Mouse (Mus musculus) right cerebral cortex, postnatal 14 days (tissue): Measurements from ENCODE around the gene Osmr.
"Not testable (repeated sequence)": the region's sequence is repeated elsewhere in the genome, so short reads cannot be mapped to it uniquely, and the experiment has no call there.

Source experiments
- DNase-seq: peaks from one replicate; pipeline ENCODE4 v3.0.0; 2022

Gene Osmr

DNA sequence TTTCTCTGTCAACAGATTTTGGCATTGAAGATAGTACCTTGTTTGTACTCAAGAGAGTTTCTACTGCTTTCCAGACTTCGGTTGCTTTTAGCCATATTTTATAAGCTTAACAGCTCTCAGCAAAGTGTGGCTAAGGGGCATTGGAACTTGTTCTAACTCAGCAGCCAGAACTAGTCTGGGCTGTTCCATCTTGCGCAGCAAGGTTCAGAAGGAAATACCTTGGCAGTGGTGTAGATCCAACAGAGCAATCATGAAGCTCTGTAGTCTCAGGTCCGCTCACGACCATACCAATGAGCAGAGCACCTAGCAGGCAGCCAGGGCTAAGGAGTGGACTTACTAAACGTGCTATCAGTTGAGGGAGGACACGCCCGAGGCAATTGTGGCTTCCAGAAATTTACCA lies 15.0 kb downstream of the Osmr start:
- DNase-seq, result no peak

GRCm38 (mm10) chr15:6858871-6859270 lies 15.9 kb downstream of the Osmr start:
- DNase-seq, result no peak

DNA sequence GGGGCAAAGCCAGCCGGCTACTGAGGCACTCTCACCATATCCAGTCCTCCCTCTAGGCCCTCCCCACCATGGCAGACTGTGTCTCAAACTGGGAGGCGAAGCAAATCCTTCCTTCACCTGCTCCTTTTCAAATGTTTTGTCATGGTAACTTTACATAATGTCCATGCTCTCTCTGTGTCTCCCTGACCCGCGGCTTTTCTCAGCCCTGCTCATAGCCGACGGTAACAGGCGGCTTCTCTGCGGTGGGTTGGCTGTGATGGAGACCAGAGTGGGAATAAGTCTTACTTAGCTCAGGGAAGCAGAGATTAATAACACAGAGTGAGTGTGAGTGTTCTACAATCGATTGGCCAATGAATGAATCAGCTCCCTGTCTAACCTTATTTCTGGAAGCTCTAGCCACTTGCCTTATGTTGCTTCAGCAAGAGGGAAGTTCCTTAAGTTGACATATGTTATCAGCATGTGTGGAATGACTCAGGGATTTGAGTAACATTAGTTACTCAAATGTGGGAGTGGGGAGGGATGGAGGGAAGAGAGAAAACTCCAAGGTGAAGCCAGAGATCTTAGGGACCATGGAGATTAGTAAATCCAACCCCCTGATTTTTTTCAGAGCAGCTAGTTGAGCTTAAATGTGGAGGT lies 17.4 kb downstream of the Osmr start:
- no peak for DNase-seq

- DNase-seq, result no peak
Observed at GRCm38 (mm10) chr15:6849851-6850250, 24.9 kb downstream of the Osmr start.

DNA sequence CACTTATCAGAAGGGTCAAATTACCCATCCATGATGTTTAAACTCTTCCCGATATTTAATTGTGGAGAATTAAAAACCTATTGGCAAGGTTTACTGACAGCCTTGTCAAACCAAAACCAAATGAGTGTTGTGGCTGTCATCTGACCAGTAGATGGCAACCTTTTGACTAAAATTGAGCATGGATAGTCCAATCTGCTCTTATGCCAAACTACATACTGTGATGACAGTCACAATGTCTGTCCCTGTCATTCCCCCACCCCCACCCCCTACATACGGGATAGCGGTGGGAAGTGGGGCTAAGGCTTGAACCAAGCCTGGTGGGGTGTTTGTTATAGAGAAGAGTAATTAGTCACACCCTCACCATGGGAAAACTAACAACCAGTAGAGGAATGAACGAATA lies 34.6 kb downstream of the Osmr start:
- DNase-seq, result no peak

- no peak for DNase-seq
Observed at GRCm38 (mm10) chr15:6815807-6816206, 59.0 kb downstream of the Osmr start.

GRCm38 (mm10) chr15:6801212-6801611 lies 73.6 kb downstream of the Osmr start:
- not testable (repeated sequence) for DNase-seq

DNA sequence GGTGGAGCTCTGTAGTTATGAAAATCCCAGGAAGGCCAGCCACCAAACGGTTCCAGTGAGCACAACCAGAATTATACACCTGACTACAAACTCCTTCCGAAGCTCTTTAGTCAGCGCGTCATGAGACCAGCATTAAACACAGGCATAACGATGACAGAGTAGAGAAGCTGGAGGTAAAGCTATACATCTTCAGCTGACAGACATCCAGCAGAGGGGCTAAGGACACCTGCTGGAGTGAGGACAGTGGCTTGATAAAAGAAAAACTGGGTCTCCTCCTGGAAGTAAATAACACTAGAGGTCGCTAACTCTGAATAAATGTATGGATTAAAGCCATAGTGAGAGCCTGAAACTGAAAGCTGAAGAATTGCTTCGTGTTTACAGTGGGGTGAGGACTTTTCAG lies 81.9 kb downstream of the Osmr start:
- DNase-seq, result no peak

- DNase-seq, result no peak
Observed at GRCm38 (mm10) chr15:6791648-6792047, 83.1 kb downstream of the Osmr start.

DNA sequence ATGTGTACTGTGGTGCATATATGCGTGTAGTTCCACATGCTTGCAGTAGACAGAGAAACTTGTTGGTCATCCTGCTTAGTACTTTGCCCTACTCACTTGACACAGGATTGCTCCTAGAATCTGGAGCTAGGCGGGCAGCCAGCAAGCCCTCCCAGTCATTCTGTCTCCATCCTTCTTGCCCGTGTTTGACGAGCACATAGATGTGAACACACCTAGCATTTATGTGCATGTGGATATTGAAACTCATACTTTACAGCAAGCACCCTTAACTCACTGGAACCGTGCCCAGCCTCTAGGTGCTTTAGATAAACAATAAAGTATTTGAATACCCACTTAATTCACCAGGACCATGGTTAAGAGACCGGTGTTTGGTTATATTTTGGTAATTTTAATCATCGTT lies 84.8 kb downstream of the Osmr start:
- DNase-seq, result no peak

DNA sequence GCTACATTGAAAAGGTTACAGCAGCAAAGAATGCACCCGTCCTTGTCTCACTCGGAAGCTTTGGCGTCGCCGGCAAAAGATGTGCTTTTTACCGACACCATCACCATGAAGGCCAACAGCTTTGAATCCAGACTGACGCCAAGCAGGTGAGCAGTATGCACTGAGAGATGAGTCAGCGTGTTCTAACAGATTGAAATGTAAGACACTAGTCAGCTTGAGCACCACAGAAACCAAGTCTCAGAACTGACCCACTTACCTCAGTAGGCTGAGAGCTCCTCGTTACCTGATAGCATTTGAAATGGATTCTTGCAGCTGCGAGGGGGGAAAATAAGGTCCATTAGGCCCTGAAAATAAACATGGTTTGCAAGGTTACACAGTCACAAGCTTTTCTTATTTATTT lies 87.5 kb downstream of the Osmr start:
- no peak for DNase-seq

DNA sequence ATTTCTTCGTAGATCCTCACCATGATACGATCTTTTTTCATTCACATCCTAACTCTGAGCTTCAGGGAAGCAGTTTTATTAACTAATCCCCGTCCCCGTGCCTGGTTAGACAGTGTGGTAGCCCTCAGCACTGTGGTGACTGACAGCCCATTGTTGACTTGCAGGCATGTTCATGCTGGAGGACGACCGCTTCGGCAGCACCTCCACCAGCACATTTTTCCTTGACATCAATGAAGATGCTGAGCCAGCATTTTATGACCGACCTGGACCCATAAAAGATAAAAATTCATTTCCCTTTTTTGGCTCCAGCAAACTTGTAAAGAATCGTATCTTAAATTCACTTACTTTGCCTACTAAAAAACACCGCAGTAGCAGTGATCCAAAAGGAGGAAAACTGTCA lies 88.6 kb downstream of the Osmr start:
- no peak for DNase-seq

DNA sequence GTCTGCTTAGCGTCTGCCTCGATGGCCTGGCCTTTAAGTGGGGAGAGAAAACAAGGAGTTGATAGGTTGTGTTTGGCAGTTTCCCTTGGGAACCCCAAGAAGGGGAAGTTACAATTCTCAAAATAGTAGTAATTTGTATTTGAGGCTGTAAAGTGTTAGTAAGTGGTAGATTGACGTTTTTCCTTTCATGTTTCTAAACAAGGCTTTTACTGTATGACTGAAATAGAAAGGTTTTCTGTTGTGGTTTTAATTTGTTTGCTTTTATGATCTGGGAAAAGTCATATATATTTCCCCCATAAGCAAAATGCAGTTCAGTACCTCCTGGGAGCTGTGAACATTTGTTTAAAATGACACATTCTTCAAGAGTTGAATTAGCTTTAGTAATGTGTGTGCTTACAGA lies 102.5 kb downstream of the Osmr start:
- no peak for DNase-seq
